20 mouse cellular contexts compared by ENCODE assay signal in the genomic region with DNA sequence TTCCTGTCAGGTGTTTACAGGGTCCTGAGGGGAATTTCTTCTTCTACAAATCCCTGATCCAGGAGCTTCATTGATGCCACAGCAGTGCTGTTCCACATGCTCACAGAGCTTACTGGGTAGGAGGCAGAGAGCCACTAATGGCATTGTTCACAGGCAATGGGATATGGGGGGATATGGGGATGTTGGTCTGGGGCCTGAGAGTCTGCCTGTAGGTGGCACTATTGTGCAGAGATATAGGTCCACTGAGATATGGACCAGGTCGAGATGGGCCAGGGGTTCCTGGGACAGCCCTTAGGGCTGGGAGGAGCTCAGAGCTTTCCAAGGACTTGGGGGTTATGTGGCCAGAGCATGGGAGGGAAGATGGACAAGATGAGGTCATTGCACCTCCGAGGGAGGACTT. TPM values are rescaled to one million over a fixed set of nuclear protein-coding genes. Genes with fewer than 3 reads are reported as not detected.
DNase-seq lines count a peak whose midpoint lies in the region; ATAC-seq and TF ChIP-seq lines count a peak whose summit lies in the region.
"Had no signal": no experiment of that assay in that cellular context is flagged by ENCODE, and none has a peak within 500 bp of the region (broad histone marks: within the 10 kb centered on the region; RNA-seq: fewer than 3 reads in every experiment).

No protein-coding gene starts in this region.

- 0 out of 2 replicates have a peak, but pooled peaks cover 3% of the 10 kb centered on the region for H3K9me3 ChIP-seq in intestine, postnatal 0 days (ENCODE audit: control insufficient read depth)
- 0 out of 2 replicates have a peak, but pooled peaks cover 6% of the 10 kb centered on the region for H3K9me3 ChIP-seq in intestine, embryonic 16.5 days (ENCODE audit: control insufficient read depth, low read length)
- H3K9me3 ChIP-seq: liver, embryonic 13.5 days had no signal

- peak; percentile 52 for DNase-seq in retina, embryonic 14.5 days (ENCODE audit: low spot score)
- DNase-seq in retina, postnatal 1 day = no peak
- DNase-seq in R1 (ENCODE audit: low read depth, low spot score) = peak; percentile 35
- DNase-seq in mesoderm, embryonic 11.5 days (ENCODE audit: low read depth, low spot score) = peak; percentile 49
- DNase-seq: cerebellum, adult 9-10 months; kidney, adult 8-10 months; kidney, postnatal 36 days; liver, embryonic 13.5 days; lung, postnatal 10 days; midbrain, embryonic 14.5 days; right cerebral cortex, postnatal 4 days had no signal

- WGBS in intestine, postnatal 0 days = 57% methylated on average over 2 of the region's 2 CpGs
- 49% methylated on average over 2 of the region's 2 CpGs for WGBS in intestine, embryonic 16.5 days

- H3K27me3 ChIP-seq in intestine, postnatal 0 days (replicated peaks; ENCODE audit: control insufficient read depth, insufficient read depth, low read length) = no peaks in the 10 kb centered on the region
- H3K27me3 ChIP-seq in intestine, embryonic 16.5 days (replicated peaks; ENCODE audit: control insufficient read depth, insufficient read depth, low read length) = no peaks in the 10 kb centered on the region
- H3K27me3 ChIP-seq: embryonic facial prominence, embryonic 15.5 days; limb, embryonic 13.5 days; liver, embryonic 13.5 days had no signal

- H3K27ac ChIP-seq in intestine, postnatal 0 days (ENCODE audit: low read depth, low read length) = no peak overlapping the region
- H3K27ac ChIP-seq in intestine, embryonic 16.5 days (ENCODE audit: low read length) = no peak overlapping the region
- H3K27ac ChIP-seq: embryonic facial prominence, embryonic 15.5 days; limb, embryonic 13.5 days; liver, embryonic 13.5 days had no signal

- no peak for ATAC-seq in intestine, postnatal 0 days
- ATAC-seq in intestine, embryonic 16.5 days = no peak
- ATAC-seq in megakaryocyte-erythroid progenitor cell, adult 5-6 weeks (replicated peaks; ENCODE audit: low FRiP score, low TSS enrichment, poor library complexity, severe bottlenecking) = no peak

- TF ChIP-seq CTCF in intestine, postnatal 0 days (IDR thresholded peaks at IDR 0.05; ENCODE audit: low read depth) = peak; percentile 38

- no peaks in the 10 kb centered on the region for H3K4me1 ChIP-seq in intestine, postnatal 0 days (replicated peaks; ENCODE audit: control insufficient read depth, insufficient read depth, low read length)
- H3K4me1 ChIP-seq in intestine, embryonic 16.5 days (ENCODE audit: control insufficient read depth, insufficient read depth, low read length) = no peaks in the 10 kb centered on the region
- H3K4me1 ChIP-seq: embryonic facial prominence, embryonic 15.5 days; heart, embryonic 12.5 days; limb, embryonic 13.5 days; liver, embryonic 13.5 days had no signal

- H3K4me2 ChIP-seq in intestine, postnatal 0 days (replicated peaks; ENCODE audit: low read depth) = no peak overlapping the region
- no peak overlapping the region for H3K4me2 ChIP-seq in intestine, embryonic 16.5 days (ENCODE audit: low read depth, low read length)
- H3K4me2 ChIP-seq: embryonic facial prominence, embryonic 15.5 days; heart, embryonic 12.5 days; limb, embryonic 13.5 days; liver, embryonic 13.5 days had no signal

- no peak overlapping the region for H3K9ac ChIP-seq in intestine, postnatal 0 days (ENCODE audit: low read depth, low read length)
- H3K9ac ChIP-seq in intestine, embryonic 16.5 days (ENCODE audit: low read depth, low read length) = no peak overlapping the region
- H3K9ac ChIP-seq: embryonic facial prominence, embryonic 15.5 days; heart, embryonic 12.5 days; limb, embryonic 13.5 days; liver, embryonic 13.5 days had no signal

- no peak overlapping the region for H3K4me3 ChIP-seq in intestine, postnatal 0 days (ENCODE audit: low read depth, low read length)
- H3K4me3 ChIP-seq in intestine, embryonic 16.5 days (ENCODE audit: low read length) = no peak overlapping the region
- H3K4me3 ChIP-seq: embryonic facial prominence, embryonic 15.5 days; heart, embryonic 12.5 days; limb, embryonic 13.5 days; liver, embryonic 13.5 days had no signal

- H3K36me3 ChIP-seq in intestine, postnatal 0 days (ENCODE audit: control insufficient read depth, insufficient read depth) = no peaks in the 10 kb centered on the region; the same call in 1 of the 2 replicates
- no peaks in the 10 kb centered on the region for H3K36me3 ChIP-seq in intestine, embryonic 16.5 days (ENCODE audit: control insufficient read depth, insufficient read depth, low read length)
- H3K36me3 ChIP-seq: embryonic facial prominence, embryonic 15.5 days; heart, embryonic 12.5 days; limb, embryonic 13.5 days; liver, embryonic 13.5 days had no signal

RNA-seq across cellular contexts. Expression of a gene that starts 42.6 kb away (rescaled TPM):
- polyA plus RNA-seq in intestine, postnatal 0 days (2015; fragmentation: Nextera tagmentation; extraction: Ambion mirVana) = 0.46 TPM in 2 replicates
- polyA plus RNA-seq in intestine, embryonic 16.5 days (2015; fragmentation: Nextera tagmentation; extraction: Ambion mirVana) = 1.1 and 1.2 TPM in 2 replicates
- total RNA-seq in megakaryocyte-erythroid progenitor cell, adult 5-6 weeks (2014; fragmentation: Nextera tagmentation) = not detected in 2 replicates
- not detected in 2 replicates for total RNA-seq in megakaryocyte-erythroid progenitor cell, adult 5-6 weeks (2017)
- total RNA-seq: granulocyte monocyte progenitor cell, adult 5-6 weeks; megakaryocyte progenitor cell, adult 5-6 weeks; MEL had no signal
- polyA plus RNA-seq: heart, embryonic 12.5 days; liver, embryonic 13.5 days had no signal
